In the genomic region with DNA sequence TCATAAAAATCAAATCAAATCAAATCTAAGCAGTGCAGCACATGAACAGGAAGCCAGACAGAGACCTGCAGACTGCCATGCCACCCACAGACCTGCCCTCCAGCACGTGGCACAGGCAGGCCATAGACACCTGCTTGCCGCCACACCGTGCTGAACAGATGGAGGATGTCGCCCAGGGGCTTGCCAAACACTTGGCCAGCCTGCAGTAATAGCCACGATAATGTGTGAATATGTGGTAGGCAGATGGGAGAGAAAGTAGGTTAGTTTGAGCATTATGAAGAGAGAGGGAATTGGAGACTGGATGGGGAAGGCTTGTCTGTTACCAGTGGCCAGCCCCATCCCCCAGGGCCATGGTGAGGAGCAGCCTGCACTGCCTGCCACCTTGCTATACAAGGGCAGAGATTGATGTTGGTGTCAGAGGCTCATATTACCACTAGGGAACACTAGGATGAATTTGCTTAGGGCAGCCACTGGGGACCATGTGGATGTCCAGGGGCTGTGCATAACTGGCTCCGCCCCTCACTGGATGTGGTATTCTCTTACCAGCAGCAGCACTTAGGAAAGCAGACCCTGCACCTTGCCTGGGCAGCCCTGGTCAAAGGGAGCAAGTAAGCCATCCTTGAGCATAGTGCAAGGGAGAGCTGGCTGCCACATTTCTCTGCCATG, we compare ENCODE assay signal across 13 mouse cellular contexts. TPM values are rescaled to one million over a fixed set of nuclear protein-coding genes. Genes with fewer than 3 reads are reported as not detected.
A peak's percentile ranks its signal among the peaks of the same experiment; 100 is the strongest.
DNase-seq lines count a peak whose midpoint lies in the region; ATAC-seq and TF ChIP-seq lines count a peak whose summit lies in the region.
"Had no signal": no experiment of that assay in that cellular context is flagged by ENCODE, and none has a peak within 500 bp of the region (broad histone marks: within the 10 kb centered on the region; RNA-seq: fewer than 3 reads in every experiment).

No protein-coding gene starts in this region.

- no peaks in the 10 kb centered on the region for H3K36me3 ChIP-seq in forebrain, embryonic 16.5 days (ENCODE audit: control insufficient read depth, insufficient read depth)
- no peaks in the 10 kb centered on the region for H3K36me3 ChIP-seq in forebrain, postnatal 0 days (ENCODE audit: insufficient read depth)
- no peaks in the 10 kb centered on the region for H3K36me3 ChIP-seq in midbrain, embryonic 10.5 days
- H3K36me3 ChIP-seq: embryonic facial prominence, embryonic 15.5 days had no signal

- no peak overlapping the region for H3K4me3 ChIP-seq in forebrain, embryonic 16.5 days (replicated peaks; ENCODE audit: low read length)
- no peak overlapping the region for H3K4me3 ChIP-seq in forebrain, postnatal 0 days (ENCODE audit: low read depth, low read length)
- H3K4me3 ChIP-seq in lung, adult 2 months (replicated peaks; ENCODE audit: extremely low read depth, low read depth, low read length), result no peak overlapping the region
- no peak overlapping the region for H3K4me3 ChIP-seq in midbrain, embryonic 10.5 days
- H3K4me3 ChIP-seq: embryonic facial prominence, embryonic 15.5 days had no signal

- H3K9ac ChIP-seq in forebrain, embryonic 16.5 days (replicated peaks; ENCODE audit: low read depth, low read length), result no peak overlapping the region
- H3K9ac ChIP-seq in forebrain, postnatal 0 days, result no peak overlapping the region
- H3K9ac ChIP-seq: embryonic facial prominence, embryonic 15.5 days; liver, embryonic 14.5 days had no signal

- no peaks in the 10 kb centered on the region for H3K9me3 ChIP-seq in forebrain, embryonic 16.5 days (ENCODE audit: control insufficient read depth, low read length)
- no peaks in the 10 kb centered on the region for H3K9me3 ChIP-seq in forebrain, postnatal 0 days (ENCODE audit: low read length)
- no peaks in the 10 kb centered on the region for H3K9me3 ChIP-seq in midbrain, embryonic 10.5 days (replicated peaks)
- H3K9me3 ChIP-seq: embryonic facial prominence, embryonic 15.5 days had no signal

- no peak for DNase-seq in forebrain, postnatal 0 days
- DNase-seq in 3T3-L1 (ENCODE audit: low read depth, low spot score), result peak; percentile 65
- peak; percentile 93 for DNase-seq in cerebellum, adult 9-11 months
- DNase-seq in left cerebral cortex, postnatal 25 days (ENCODE audit: low spot score in 2 of 2), result peak; percentile 47 to 82
- no peak for DNase-seq in layer of hippocampus, adult 9-10 months (ENCODE audit: low spot score)
- DNase-seq in lung, adult 2 months, result no peak
- DNase-seq in midbrain, embryonic 10.5 days (ENCODE audit: low spot score), result no peak
- DNase-seq: kidney, postnatal 25 days had no signal

- no peak overlapping the region for H3K4me2 ChIP-seq in forebrain, embryonic 16.5 days (ENCODE audit: low read length)
- H3K4me2 ChIP-seq in forebrain, postnatal 0 days (ENCODE audit: low read depth), result no peak overlapping the region
- H3K4me2 ChIP-seq: embryonic facial prominence, embryonic 15.5 days had no signal

- H3K27ac ChIP-seq in forebrain, embryonic 16.5 days (ENCODE audit: low read length), result no peak overlapping the region
- H3K27ac ChIP-seq in forebrain, postnatal 0 days (ENCODE audit: low read depth, low read length), result no peak overlapping the region
- H3K27ac ChIP-seq in midbrain, embryonic 10.5 days (replicated peaks), result no peak overlapping the region
- H3K27ac ChIP-seq: embryonic facial prominence, embryonic 15.5 days; liver, embryonic 14.5 days had no signal

- TF ChIP-seq CTCF in forebrain, postnatal 0 days (IDR thresholded peaks at IDR 0.05; ENCODE audit: low read depth), result no peak
- TF ChIP-seq CTCF in lung, adult 2 months (IDR thresholded peaks at IDR 0.05; ENCODE audit: insufficient read depth, low read length), result no peak

- intact Hi-C loops in left cerebral cortex, postnatal 25 days (cut with DNase I), result no loop called here

- no peaks in the 10 kb centered on the region for H3K27me3 ChIP-seq in forebrain, embryonic 16.5 days (replicated peaks; ENCODE audit: control insufficient read depth, insufficient read depth, low read length)
- H3K27me3 ChIP-seq in forebrain, postnatal 0 days (ENCODE audit: insufficient read depth, low read length), result no peaks in the 10 kb centered on the region
- no peaks in the 10 kb centered on the region for H3K27me3 ChIP-seq in midbrain, embryonic 10.5 days (ENCODE audit: low read depth, poor library complexity, severe bottlenecking)
- H3K27me3 ChIP-seq: embryonic facial prominence, embryonic 15.5 days had no signal

- no peaks in the 10 kb centered on the region for H3K4me1 ChIP-seq in forebrain, embryonic 16.5 days (replicated peaks; ENCODE audit: control insufficient read depth, insufficient read depth, low read length)
- H3K4me1 ChIP-seq in forebrain, postnatal 0 days (ENCODE audit: insufficient read depth), result no peaks in the 10 kb centered on the region
- H3K4me1 ChIP-seq in lung, adult 2 months (ENCODE audit: control insufficient read depth, insufficient read depth, low read length), result no peaks in the 10 kb centered on the region
- H3K4me1 ChIP-seq in midbrain, embryonic 10.5 days, result peaks cover 7% of the 10 kb centered on the region; the same call in 1 of the 2 replicates
- H3K4me1 ChIP-seq: embryonic facial prominence, embryonic 15.5 days had no signal

- ATAC-seq in forebrain, embryonic 16.5 days, result peak; percentile 23; the same call in 1 of the 2 replicates
- ATAC-seq in forebrain, postnatal 0 days, result no peak

- no peak for TF ChIP-seq POLR2A in lung, adult 2 months (IDR thresholded peaks at IDR 0.05; ENCODE audit: borderline replicate concordance, extremely low read depth, low read depth, low read length)

- WGBS in forebrain, embryonic 16.5 days, result 65% methylated on average over 6 of the region's 6 CpGs
- WGBS in forebrain, postnatal 0 days, result 60% methylated on average over 6 of the region's 6 CpGs
- whole genome bisulfite sequencing in lung, adult 2 months, result 66% methylated on average over 6 of the region's 6 CpGs
- 87% methylated on average over 6 of the region's 6 CpGs for WGBS in midbrain, embryonic 10.5 days

RNA-seq across cellular contexts. Expression of a gene that starts 4.5 kb away (rescaled TPM):
- polyA plus RNA-seq in forebrain, embryonic 16.5 days (2015; fragmentation: Nextera tagmentation; extraction: Ambion mirVana), result 16.6 and 16.8 TPM in 2 replicates
- total RNA-seq in forebrain, postnatal 0 days (2014; rRNA removed), result 15.9 and 21.4 TPM in 2 replicates
- 12.2 and 13.9 TPM in 2 replicates for polyA plus RNA-seq in forebrain, postnatal 0 days (2015; fragmentation: Nextera tagmentation; extraction: Ambion mirVana)
- 1 to 10 TPM; 8.8 to 9.5 TPM for total RNA-seq in left cerebral cortex, postnatal 25 days (2021)
- polyA plus RNA-seq in lung, adult 2 months (2012; rRNA removed), result 12.7 and 12.9 TPM in 2 replicates
- polyA plus RNA-seq in midbrain, embryonic 10.5 days (2016; fragmentation: Nextera tagmentation; extraction: Ambion mirVana), result 36.4 and 37.7 TPM in 2 replicates

RNA-seq across cellular contexts. Expression of a gene that starts 10.4 kb away (rescaled TPM):
- 0.11 and 0.77 TPM in 2 replicates for polyA plus RNA-seq in forebrain, embryonic 16.5 days (2015; fragmentation: Nextera tagmentation; extraction: Ambion mirVana)
- total RNA-seq in forebrain, postnatal 0 days (2014; rRNA removed), result 0.08 and 0.14 TPM in 2 replicates
- polyA plus RNA-seq in forebrain, postnatal 0 days (2015; fragmentation: Nextera tagmentation; extraction: Ambion mirVana), result 0.10 and 0.30 TPM in 2 replicates
- total RNA-seq in left cerebral cortex, postnatal 25 days (2021), result under 1 TPM; 0.85 to 0.87 TPM
- polyA plus RNA-seq in lung, adult 2 months (2012; rRNA removed), result 1.6 and 2.2 TPM in 2 replicates
- polyA plus RNA-seq in midbrain, embryonic 10.5 days (2016; fragmentation: Nextera tagmentation; extraction: Ambion mirVana), result 0.09 and 0.14 TPM in 2 replicates

RNA-seq across cellular contexts. Expression of a gene that starts 45.0 kb away (rescaled TPM):
- not detected in 2 replicates for polyA plus RNA-seq in forebrain, embryonic 16.5 days (2015; fragmentation: Nextera tagmentation; extraction: Ambion mirVana)
- total RNA-seq in forebrain, postnatal 0 days (2014; rRNA removed), result not detected in 2 replicates
- polyA plus RNA-seq in forebrain, postnatal 0 days (2015; fragmentation: Nextera tagmentation; extraction: Ambion mirVana), result not detected in 2 replicates
- total RNA-seq in left cerebral cortex, postnatal 25 days (2021), result not detected
- not detected in 2 replicates for polyA plus RNA-seq in lung, adult 2 months (2012; rRNA removed)
- polyA plus RNA-seq in midbrain, embryonic 10.5 days (2016; fragmentation: Nextera tagmentation; extraction: Ambion mirVana), result not detected in 2 replicates
- total RNA-seq: monocyte, adult 5-6 weeks had no signal
- polyA plus RNA-seq: gonadal fat pad, adult 2 months; liver, embryonic 14.5 days had no signal

RNA-seq across cellular contexts. Expression of a gene that starts 58.7 kb away (rescaled TPM):
- polyA plus RNA-seq in forebrain, embryonic 16.5 days (2015; fragmentation: Nextera tagmentation; extraction: Ambion mirVana), result 15.3 and 17.6 TPM in 2 replicates
- total RNA-seq in forebrain, postnatal 0 days (2014; rRNA removed), result 14.1 and 14.2 TPM in 2 replicates
- 5.6 and 7.5 TPM in 2 replicates for polyA plus RNA-seq in forebrain, postnatal 0 days (2015; fragmentation: Nextera tagmentation; extraction: Ambion mirVana)
- 1 to 10 TPM; 3.3 to 3.7 TPM for total RNA-seq in left cerebral cortex, postnatal 25 days (2021)
- 0.45 and 0.97 TPM in 2 replicates for polyA plus RNA-seq in lung, adult 2 months (2012; rRNA removed)
- polyA plus RNA-seq in midbrain, embryonic 10.5 days (2016; fragmentation: Nextera tagmentation; extraction: Ambion mirVana), result 9.5 and 11.3 TPM in 2 replicates

Comparison
In these comparisons a context has a peak if more than half of its experiments do, and no peak if none do; other contexts are left out.
1. DNase-seq: peak in 3T3-L1 (single experiment), cerebellum, adult 9-11 months (single experiment) and left cerebral cortex, postnatal 25 days (2 of 2); none in forebrain, postnatal 0 days (single experiment), layer of hippocampus, adult 9-10 months (single experiment), lung, adult 2 months (single experiment) and midbrain, embryonic 10.5 days (single experiment).